Mouse (Mus musculus) G1E (cell line): ENCODE results near the gene Cyp3a59.

Experiments used
- CTCF ChIP-seq: IDR thresholded peaks from 2 replicates; pipeline ENCODE4 v1.5.1; 2012; ENCODE audit warnings: low read depth, low read length, inconsistent platforms, mixed read lengths
- TAL1 ChIP-seq: conservative IDR thresholded peaks from 2 replicates; pipeline ENCODE4 v1.6.1; 2012; ENCODE audit warnings: low read depth, low read length, inconsistent platforms, mixed read lengths

- TF ChIP-seq CTCF (no peak), TAL1 (no peak)
These were observed 9.0 kb upstream of the Cyp3a59 start for GRCm38 (mm10) chr5:146070099-146070498.
